Mouse (Mus musculus) spleen, adult 2 months (tissue): ENCODE results near the gene Serac1.

Source experiments
- CTCF ChIP-seq: fragments of 200-500 bp; IDR thresholded peaks from 2 replicates; pipeline ENCODE4 v1.5.1; 2011; ENCODE audit warnings: mild to moderate bottlenecking, inconsistent platforms; ENCODE audit not compliant: insufficient read depth, insufficient read length, insufficient replicate concordance; ENCODE audit errors: extremely low read depth
- POLR2A ChIP-seq: fragments of 200-500 bp; IDR thresholded peaks from 2 replicates; pipeline ENCODE4 v1.6.1; 2011; ENCODE audit warnings: low read depth, low read length, inconsistent platforms

DNA sequence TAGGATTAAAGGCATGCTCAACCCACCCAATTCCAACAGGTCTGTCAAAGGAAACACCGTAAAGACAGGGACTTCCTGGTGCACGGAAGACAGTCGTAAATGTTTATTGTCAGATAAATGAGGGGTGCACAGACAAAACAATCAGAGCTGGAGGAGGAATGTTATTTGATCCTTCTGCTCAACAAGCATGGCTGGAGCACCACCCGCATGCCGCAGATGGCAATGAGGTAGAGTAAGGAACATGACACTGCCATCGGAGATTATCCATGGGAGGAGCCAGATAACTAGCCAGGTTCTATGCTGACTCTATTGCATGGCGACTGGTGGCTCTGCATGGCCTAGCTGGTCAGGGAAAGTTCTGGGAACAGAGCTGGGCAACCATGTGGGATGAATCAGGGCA, 6.1 kb downstream of the Serac1 start:
- TF ChIP-seq CTCF (no peak), POLR2A (no peak)
